Mouse (Mus musculus) WW6 (cell line): ENCODE measurements at regions not wholly inside any gene's neighbourhood (a gene's known extent, or its start where the extent isn't known, plus 50 kb on each side); places are given as distances from the start of the nearest gene placed in this dataset.

ENCODE experiments used
- DNase-seq: peaks from one replicate; pipeline ENCODE4 v3.0.0-alpha.2; 2013; ENCODE audit warnings: low read depth, low spot score

- no peak for DNase-seq
Measured at GRCm38 (mm10) chr8:4934551-4934950, 155.2 kb upstream of the Shcbp1 start.

GRCm38 (mm10) chr8:4934035-4934434 lies 154.7 kb upstream of the Shcbp1 start:
- DNase-seq, result no peak

- no peak for DNase-seq
Measured at GRCm38 (mm10) chr8:4916447-4916846, 137.1 kb upstream of the Shcbp1 start.

- no peak for DNase-seq
Measured at GRCm38 (mm10) chr8:4895046-4895445, 115.7 kb upstream of the Shcbp1 start.

- DNase-seq, result peak; percentile 36
Measured at GRCm38 (mm10) chr8:4868761-4869160, 89.4 kb upstream of the Shcbp1 start.

- DNase-seq, result no peak
Measured at GRCm38 (mm10) chr8:4839087-4839486, 59.7 kb upstream of the Shcbp1 start.

- DNase-seq, result no peak
Measured at GRCm38 (mm10) chr8:4838527-4838926, 59.2 kb upstream of the Shcbp1 start.

GRCm38 (mm10) chr8:4837719-4838118 lies 58.4 kb upstream of the Shcbp1 start:
- DNase-seq, result no peak

- no peak for DNase-seq
Measured at GRCm38 (mm10) chr8:4836651-4837050, 57.3 kb upstream of the Shcbp1 start.
